Mouse (Mus musculus) MEL (cell line): Measurements from ENCODE around the gene B9d2.

Experiments used
- ELF1 ChIP-seq: IDR thresholded peaks from 2 replicates; pipeline ENCODE4 v1.6.1; 2014; ENCODE audit warnings: low read depth, mild to moderate bottlenecking, inconsistent platforms, low read length, improper control_type of control experiment, moderate library complexity
- JUND ChIP-seq: IDR thresholded peaks from 2 replicates; pipeline ENCODE4 v1.6.1; 2011; ENCODE audit warnings: low read depth, mild to moderate bottlenecking, improper control_type of control experiment, low read length
- USF1 ChIP-seq: IDR thresholded peaks from 2 replicates; pipeline ENCODE4 v1.6.1; 2014; ENCODE audit warnings: low read depth, mild to moderate bottlenecking, inconsistent platforms, low read length, improper control_type of control experiment, moderate library complexity
- ZC3H11A ChIP-seq: IDR thresholded peaks from 2 replicates; pipeline ENCODE4 v1.6.1; 2012; ENCODE audit warnings: low read depth, mild to moderate bottlenecking, inconsistent platforms, low read length, improper control_type of control experiment
- ZMIZ1 ChIP-seq: IDR thresholded peaks from 2 replicates; pipeline ENCODE4 v1.6.1; 2012; ENCODE audit warnings: low read depth, mild to moderate bottlenecking, inconsistent platforms, low read length, improper control_type of control experiment, moderate library complexity

- TF ChIP-seq ELF1: no peak
- TF ChIP-seq USF1: no peak
- no peak for TF ChIP-seq JUND
- TF ChIP-seq ZMIZ1: no peak
- TF ChIP-seq ZC3H11A: no peak
Observed at GRCm38 (mm10) chr7:25651281-25651680, 29.3 kb upstream of the B9d2 start.
